Mouse (Mus musculus) layer of hippocampus, adult 8-10 months (tissue): ENCODE results near the gene Cdc20b. TPM values are rescaled to one million over a fixed set of nuclear protein-coding genes. Genes with fewer than 3 reads are reported as not detected.
"Not testable (repeated sequence)": the region's sequence is repeated elsewhere in the genome, so short reads cannot be mapped to it uniquely, and the experiment has no call there.

Experiments
- DNase-seq, 2 experiments: peaks; one replicate each; pipeline ENCODE4 v3.0.0; 2022; ENCODE audit warnings: low spot score in 2 of 2
- total RNA-seq, 4 experiments: library from RNA; stranded (reverse); gene quantifications; 2 replicates each; pipeline ENCODE4 v1.2.4; 2022

Cdc20b gene
- total RNA-seq, result under 1 TPM in 1 of 4 experiments, not detected in 3; 0.51 TPM

DNA sequence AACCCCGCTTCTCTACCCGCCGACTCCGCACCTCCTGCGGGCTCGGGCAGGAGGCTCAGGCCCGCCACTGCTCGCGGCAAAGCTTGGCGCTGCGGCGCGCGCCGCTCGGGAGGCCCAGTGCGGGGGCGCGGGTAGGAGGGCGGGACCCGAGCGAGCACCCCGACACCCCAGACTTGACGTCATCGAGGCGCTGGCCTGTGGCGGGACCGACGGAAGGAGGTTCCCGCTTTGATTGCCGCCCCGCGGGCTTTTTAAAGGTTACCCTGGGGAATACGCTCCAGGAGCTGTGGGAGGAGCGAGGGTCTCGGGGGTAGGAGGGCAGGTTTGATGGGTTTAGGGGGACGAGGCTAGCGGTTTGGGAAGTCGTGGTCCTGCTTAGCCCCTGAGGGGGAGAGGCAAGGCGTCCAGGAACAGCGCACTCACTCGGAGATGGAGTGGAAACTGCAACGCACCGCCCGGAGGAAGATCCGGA lies at the start of gene Cdc20b:
Gene Cdc20b (plus strand): TSS at position 162 of the 472 bp plus-strand sequence.
- peak in 1 of 2 experiments; percentile 21 for DNase-seq

DNA sequence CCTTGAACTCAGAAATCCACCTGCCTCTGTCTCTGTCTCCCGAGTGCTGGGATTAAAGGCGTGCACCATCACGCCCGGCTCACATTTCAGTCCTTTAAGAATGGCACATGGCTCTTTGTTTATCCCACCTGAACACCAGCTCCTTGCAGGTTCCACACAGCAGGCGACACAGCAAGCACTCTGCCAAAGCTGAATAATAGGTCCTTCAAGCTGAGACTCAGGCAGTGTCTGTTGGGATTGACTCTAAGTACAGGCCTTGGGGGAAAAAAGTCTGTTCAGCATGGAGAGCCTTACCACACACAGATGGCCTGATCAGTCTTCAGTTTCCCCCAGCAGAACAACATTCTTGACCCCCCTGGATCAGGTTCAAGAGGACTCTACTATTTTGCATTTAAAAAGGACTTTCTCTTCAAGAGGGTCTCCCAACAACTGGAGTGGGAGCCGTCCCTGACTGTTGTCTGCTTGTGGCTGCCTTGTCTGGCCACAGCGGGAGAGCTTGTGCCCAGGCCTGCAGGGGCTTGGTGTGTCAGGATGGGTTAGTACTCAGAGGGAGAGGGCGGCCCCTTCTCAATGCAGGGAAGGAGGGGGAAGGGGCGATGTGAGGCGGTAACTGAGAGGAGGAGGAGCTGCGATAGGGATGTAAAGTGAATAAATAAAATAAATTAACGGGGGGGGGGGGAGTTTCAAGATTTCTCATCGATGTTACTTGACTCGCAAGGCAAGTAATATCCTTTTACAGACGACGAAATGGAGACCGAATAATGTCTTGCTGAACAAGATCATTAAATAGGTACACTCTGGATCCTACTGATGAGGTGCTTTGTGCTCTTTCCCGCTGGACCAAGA lies 49.1 kb upstream of the Cdc20b start:
- no peak for DNase-seq

DNA sequence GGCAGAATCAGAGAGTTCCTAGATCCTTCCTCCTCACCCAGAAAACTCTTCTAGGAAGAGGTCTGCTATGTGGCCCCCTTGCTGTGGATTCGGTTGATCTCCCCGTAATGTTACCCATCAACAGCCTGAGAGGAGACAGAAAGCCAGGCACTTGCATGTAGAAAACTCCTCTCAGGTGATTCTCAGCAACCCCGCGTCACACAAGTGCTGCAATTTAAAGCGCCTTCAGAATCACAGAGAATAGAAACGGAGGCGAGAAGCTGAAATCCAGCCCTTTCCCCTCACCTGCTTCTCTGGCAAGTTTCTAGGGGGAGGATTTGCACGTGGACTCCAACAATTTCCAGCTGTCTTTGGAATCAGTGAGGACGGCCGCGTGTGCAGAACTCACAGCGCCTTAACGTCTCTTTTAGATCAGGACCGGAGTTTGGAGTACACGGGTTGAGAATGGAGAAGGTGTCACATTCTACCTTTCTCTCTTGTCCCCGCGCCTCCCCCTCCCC lies 48.4 kb upstream of the Cdc20b start:
- no peak for DNase-seq

DNA sequence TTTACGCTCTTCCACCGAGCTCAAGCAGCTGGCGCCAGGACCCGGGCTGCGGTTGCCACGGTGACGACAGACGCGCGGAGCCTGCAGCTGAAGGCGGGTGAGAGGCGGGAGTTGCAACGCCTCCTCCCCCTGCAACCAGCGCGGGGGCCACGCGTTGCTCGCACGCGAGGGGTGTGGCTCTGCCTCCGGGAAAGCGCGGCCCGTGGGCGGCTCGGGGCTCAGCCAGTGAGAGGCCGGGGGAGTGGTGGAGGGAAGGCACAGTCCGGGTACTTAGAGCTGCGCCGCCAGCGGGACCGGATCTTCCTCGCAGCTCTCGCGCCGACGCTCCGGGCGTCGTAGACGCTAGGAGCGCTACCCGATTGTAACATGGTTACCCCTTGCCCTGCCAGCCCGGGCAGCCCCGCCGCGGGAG lies 47.4 kb upstream of the Cdc20b start, which contains the start of gene Ccno:
Gene Ccno (plus strand): TSS at position 271 of the 412 bp plus-strand sequence.
- DNase-seq, result peak; percentile 91 to 93

DNA sequence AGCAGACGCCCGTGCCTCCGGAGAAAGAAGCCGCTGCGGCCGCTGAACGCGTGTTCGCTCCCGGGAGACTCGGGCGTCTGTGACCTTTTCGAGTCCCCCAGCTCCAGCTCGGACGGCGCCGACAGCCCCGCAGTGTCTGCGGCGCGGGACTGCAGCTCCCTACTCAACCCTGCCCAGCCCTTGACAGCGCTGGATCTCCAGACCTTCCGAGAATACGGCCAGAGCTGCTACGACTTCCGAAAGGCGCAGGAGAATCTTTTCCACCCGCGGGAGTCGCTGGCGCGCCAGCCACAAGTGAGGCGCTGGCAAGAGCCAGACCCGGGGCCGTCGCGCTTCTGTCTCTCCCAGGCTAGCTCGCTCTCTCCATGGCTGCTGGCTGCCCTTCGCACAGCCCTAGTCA lies 46.9 kb upstream of the Cdc20b start:
- DNase-seq, result no peak

DNA sequence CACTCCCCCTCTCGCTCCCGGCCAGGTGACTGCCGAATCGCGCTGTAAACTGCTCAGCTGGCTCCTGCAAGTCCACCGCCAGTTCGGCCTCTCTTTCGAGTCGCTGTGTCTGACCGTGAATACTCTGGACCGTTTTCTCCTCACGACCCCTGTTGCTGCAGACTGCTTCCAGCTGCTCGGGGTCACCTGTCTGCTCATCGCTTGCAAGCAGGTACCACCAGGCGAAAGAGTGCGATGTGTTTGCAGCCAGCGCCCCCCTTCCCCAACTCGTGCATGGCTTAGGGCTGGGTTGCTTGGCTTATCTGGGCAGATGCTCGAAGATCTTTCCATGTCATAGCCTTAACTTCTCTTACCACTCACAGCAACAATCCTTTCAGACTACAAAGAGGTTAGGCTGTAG lies 46.0 kb upstream of the Cdc20b start:
- no peak for DNase-seq

DNA sequence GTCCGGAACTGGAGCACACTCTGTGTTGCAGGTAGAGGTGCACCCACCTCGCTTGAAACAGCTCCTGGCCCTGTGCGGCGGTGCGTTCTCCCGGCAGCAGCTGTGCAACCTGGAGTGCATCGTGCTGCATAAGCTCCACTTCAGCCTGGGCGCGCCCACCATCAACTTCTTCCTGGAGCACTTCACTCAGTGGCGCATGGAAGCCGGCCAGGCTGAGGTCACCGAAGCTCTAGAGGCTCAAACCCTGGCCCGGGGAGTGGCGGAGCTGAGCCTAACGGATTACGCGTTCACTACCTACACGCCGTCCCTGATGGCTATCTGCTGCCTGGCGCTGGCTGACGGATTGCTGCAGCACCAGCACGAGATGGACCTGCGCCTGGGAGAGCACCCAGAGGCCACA lies 45.4 kb upstream of the Cdc20b start:
- DNase-seq, result no peak

DNA sequence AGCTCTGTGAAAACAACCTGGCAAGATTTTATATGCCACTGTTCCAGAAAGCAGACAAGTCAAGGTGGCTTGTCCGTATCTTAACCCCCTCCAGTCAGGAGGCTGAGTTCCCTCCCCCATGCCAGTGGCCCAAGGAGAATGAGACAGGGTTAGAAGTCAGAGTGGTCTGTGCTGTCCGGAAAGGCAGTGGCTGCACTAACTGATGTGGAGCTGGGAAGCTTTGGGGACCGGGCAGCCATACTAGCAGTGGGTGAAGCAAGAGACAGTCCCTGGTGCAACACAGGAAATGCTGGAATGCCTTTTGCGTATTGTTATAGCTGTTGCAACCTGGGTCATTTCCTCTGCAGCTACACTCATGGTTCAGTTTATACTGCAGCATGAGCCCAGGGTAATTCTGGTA lies 44.6 kb upstream of the Cdc20b start:
- no peak for DNase-seq

DNA sequence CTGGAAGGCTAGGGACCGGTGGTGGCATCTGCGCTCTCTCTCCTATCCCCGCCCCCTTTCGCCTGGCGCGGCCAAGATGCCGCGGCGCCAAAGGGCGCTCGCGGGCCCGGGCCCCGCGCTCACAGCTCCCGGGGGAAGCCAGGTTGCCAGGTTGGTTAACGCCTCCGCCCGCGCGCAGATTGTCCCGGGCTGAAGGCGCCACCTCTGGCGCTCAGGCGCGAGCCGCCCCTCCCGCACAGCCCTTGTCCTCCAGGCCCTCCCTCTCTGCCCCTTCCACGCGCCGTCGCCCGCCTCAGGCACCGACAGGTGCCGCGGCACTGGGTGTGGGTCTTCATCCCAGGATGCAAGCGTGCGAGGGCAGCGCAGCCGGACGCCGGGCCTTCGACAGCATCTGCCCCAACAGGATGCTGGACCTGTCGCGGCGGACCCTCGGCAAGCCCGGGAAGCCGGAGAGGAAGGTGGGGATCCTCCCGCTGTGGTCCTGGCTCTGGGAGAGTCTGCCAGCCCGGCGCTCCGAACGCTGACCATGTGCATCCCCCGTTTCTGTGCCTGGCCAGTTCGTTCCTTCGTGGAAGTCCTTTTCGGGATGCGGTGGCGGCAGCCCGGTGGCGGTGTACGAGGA lies 41.3 kb upstream of the Cdc20b start, which contains the start of gene Mcidas:
Gene Mcidas (plus strand): TSS at position 315 of the 622 bp plus-strand sequence.
- DNase-seq, result no peak

DNA sequence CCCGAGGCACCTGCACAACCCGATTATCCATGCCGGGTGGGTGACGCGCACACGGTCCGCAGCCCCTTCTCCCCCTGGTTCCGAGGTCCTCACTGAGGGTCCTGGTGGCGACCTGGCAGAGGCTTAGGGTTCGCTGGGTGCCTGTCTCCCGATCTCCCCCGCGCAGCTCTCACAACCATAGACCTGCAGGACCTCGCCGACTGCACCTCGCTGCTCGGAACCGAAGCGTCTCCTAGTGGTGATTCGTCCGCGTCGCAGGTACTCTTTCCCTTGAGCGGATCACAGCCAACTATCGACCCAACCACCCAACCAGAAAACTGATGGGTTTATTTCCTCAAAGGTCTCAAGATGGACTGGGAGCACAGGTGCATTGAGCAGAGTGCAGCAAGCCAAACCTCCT lies 40.7 kb upstream of the Cdc20b start:
- DNase-seq, result peak; percentile 25 to 51

DNA sequence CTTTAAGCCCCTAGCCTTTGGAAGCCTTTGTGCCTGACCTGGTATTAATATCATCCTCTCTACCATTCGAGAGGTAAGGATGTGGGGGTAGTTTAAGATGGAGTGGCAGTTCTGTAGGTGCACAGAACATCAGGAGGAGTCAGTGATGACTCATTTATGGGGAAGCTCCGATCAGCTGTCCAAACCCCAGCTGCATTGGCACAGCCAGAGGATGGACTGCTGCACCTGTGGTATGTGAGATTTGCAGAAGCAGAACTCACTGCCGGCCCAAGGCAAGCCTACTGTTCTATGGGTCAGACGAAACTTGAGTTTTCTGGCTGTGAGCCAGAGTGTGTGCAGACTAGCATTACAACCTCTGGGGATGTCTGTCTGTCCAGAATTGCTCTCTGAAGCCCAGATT lies 38.5 kb upstream of the Cdc20b start:
- DNase-seq, result no peak

DNA sequence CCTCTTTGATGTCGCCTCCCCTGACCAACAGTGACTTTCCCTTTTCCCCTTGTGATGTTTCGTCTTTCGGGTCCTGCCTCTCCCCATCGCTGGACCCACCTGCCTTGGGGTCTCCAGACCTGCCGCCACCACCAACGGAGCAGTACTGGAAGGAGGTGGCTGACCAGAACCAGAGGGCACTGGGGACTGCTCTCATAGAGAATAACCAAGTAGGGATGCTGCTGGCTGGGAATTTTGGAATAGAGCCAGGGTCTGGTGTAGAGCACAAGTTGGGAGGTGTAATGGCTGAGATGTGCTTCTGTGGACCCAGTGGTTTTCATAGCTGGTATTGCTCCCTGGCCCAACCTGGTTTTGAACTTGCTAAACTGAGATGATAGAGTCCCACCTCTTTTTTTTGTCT lies 37.5 kb upstream of the Cdc20b start:
- no peak for DNase-seq

DNA sequence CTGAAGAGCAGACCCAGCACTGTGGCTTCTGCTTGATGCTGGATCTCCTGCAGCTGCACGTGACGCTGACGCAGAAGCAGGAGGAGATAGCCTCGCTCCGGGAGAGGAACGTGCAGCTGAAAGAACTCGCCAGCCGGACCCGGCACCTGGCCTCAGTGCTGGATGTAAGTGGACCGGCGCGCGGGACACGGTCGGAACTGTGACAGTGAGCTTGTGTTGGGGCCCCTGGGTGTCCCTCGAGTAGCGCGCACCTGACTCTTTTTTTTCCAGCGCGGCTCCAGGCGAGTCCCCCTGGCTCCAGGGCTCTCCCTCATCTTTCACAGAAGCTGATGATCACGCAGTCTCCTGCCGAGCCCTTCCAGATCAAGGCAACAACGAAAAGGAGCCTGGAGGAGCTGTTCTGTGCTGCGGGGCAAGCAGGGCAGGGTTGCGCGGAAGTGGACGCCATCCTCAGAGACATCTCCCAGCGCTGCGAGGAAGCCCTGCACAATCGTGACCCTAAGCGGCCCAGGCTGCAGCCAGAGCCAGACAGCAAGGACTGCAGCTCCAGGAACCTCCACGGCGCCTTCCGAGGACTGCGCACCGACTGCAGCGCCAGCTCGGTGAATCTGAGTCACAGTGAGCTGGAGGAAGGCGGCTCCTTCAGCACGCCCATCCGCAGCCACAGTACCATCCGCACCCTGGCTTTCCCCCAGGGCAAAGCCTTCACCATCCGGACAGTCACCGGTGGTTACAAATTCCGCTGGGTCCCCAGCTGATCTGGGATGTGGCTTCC lies 36.3 kb upstream of the Cdc20b start:
- peak in 1 of 2 experiments; percentile 38 for DNase-seq

DNA sequence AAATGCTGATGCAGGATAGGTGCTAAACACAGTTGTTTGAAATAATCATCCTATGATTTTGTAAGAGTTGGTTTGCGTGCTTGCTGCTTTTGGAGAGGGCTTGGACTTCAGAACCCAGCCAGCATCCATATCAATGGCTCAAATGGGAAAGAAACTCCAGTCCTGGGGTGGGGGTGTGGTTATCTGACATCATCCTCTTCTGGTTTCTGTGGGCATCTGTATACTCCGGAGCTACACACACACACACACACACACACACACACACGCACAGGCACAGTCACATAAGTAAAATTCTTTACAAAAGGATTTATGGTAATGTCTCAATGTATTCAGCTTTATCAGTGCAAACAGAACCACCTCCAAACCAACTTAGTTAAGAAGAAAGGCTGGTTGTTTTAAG lies 34.8 kb upstream of the Cdc20b start:
- DNase-seq, result no peak

DNA sequence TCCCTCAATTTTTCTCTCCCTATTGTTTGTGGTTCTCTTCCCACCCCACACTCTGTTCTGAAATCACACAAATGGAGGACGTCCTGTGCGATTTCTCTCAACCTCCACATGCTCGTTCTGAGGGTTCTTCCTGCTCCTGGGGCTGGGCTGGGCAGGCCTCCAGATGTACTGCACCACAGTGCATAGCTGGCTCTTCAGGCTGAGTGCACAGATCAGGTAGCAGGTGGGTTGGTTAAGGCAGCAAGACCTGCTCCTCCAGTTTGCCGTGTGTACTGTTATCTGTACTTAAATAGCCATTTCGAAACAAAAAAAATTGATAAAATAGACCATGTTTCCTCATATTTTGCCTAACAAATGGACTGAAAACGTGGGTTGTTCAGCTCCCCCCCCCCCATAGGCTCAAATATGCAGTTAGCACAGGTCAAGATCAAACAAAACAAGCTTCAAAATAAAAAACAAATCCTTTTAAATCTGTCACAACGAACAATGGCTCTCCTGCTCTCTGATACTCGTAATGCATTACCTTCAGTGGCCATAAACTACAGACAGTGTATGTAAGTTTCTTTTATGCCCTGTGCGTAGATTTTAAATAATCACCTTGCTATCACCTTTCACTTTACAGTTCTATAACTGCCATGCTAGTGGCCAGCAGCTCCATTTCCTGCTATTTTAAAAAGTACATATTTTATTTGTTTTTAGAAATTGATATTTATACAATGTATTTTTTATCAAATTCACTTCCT lies 34.2 kb upstream of the Cdc20b start:
- no peak for DNase-seq

DNA sequence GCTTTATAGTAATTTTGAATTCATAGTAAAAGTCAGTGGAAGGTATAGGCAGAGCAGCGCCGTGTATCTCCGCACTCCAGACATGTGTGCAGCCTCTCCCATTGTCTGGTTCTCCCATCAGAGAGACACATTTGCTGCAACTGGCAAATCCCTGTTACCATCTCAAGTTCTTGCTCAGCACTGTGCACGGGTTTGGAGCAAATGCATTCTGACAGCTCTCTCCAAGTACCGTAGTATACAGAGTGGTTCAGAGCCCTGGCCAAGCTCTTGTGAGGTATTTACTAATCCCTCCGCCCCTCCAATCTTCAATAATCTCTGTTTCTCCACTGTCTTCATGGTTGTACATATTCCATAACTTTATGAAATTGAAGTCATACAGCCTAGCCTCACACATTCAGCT lies 22.2 kb upstream of the Cdc20b start:
- no peak for DNase-seq

DNA sequence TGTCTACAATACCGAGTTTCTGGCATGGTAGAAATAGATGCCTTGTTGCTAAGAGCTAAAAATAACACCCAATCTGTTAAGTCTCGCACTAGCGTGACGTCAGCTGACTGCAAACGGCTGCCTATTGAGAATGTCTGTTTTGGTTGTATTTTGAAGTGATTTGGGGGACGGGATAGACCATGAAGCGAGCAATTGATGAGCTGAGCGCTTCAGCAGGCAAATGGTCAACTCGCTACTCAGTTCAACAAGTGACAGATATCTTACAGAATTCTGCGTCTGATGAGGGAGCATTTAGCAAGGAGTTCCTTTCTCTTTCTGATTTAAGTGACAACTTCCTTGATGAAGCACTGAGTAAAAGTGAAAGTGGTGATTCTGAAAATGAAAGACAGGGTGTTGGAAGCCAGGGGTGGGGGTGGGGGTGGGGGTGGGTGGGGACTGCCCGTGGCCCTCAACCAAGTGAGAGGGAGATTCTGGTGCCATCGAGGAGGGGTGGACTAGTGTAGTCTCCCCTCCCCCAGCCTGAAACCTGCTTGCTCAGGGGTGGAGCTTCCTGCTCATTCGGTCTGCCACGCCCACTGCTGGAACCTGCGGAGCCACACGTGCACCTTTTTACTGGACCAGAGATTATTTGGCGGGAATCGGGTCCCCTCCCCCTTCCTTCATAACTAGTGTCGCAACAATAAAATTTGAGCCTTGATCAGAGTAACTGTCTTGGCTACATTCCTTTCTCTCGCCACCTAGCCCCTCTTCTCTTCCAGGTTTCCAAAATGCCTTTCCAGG lies 21.5 kb upstream of the Cdc20b start:
- not testable (repeated sequence) for DNase-seq

DNA sequence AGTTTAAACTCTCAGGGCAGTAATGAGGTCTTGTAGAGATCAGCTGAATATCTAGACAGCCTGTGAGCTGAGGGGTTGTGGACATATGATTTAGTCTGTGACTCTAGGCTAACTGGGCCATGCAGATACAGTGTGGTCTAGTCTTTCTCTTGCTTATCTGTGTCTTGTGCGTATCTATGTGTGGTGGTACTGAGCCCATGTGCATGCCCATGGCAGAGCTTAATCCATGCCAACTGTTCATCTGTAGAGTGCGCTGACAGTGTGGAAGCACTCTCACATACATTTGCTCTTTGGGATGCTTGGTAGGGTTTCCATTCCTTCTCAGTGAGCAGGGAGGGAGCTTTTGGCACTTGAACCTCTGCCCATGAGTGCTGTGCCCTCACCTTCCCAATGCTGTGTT lies 13.4 kb upstream of the Cdc20b start:
- no peak for DNase-seq

DNA sequence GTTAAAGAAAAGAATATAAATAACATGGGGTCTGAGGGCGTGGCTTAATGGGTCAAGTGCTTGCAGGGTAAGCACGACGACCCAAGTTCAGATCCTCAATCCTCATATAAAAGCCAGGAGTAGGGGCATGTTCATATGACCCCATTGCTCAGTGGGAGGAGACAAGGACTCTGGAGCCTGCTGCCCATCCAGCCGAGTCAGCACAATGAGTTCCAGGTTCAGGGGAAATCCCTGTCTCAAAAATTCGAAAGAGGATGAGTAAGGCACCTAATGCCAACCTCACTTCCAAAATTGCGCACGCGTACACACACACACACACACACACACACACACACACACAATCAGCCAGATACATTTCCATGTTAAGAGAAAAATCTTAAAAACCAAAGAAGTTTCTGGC lies 12.4 kb upstream of the Cdc20b start:
- DNase-seq, result no peak
